Mouse (Mus musculus): Measurements from ENCODE around the gene D130043K22Rik. TPM values are rescaled to one million over a fixed set of nuclear protein-coding genes. Genes with fewer than 3 reads are reported as not detected.

D130043K22Rik gene
- polyA plus RNA-seq, 1 experiment from 2014 or later, result 0.64 TPM

GRCm38 (mm10) chr13:24866430-24867402 is 21.8 kb downstream of the D130043K22Rik start:
- Histone ChIP-seq H3K27ac (ENCODE audit: low read length) (no peak overlapping the region), H3K4me2 (replicated peaks; ENCODE audit: low read depth, low read length) (no peak overlapping the region), H3K27me3 (ENCODE audit: control insufficient read depth, insufficient read depth, low read length) (no peaks in the 10 kb centered on the region), H3K4me1 (ENCODE audit: control insufficient read depth, insufficient read depth, low read length) (no peaks in the 10 kb centered on the region), H3K4me3 (ENCODE audit: low read depth, low read length) (no peak overlapping the region), H3K36me3 (ENCODE audit: control insufficient read depth, insufficient read depth, low read length) (no peaks in the 10 kb centered on the region), H3K9me3 (ENCODE audit: control insufficient read depth, low read depth, low read length) (no peaks in the 10 kb centered on the region), H3K9ac (replicated peaks; ENCODE audit: low read depth, low read length) (no peak overlapping the region)
- WGBS, result 39% methylated on average over 9 of the region's 9 CpGs
- no peak for ATAC-seq (ENCODE audit: insufficient number of reproducible peaks, insufficient read depth, low FRiP score, low read depth)

- 81% methylated on average over 10 of the region's 10 CpGs for WGBS
- Histone ChIP-seq H3K9me3 (ENCODE audit: control insufficient read depth, low read depth, low read length) (no peaks in the 10 kb centered on the region), H3K27ac (ENCODE audit: low read length) (no peak overlapping the region), H3K4me1 (ENCODE audit: control insufficient read depth, insufficient read depth, low read length) (no peaks in the 10 kb centered on the region), H3K27me3 (ENCODE audit: control insufficient read depth, insufficient read depth, low read length) (no peaks in the 10 kb centered on the region), H3K4me2 (replicated peaks; ENCODE audit: low read depth, low read length) (no peak overlapping the region), H3K36me3 (ENCODE audit: control insufficient read depth, insufficient read depth, low read length) (no peaks in the 10 kb centered on the region), H3K4me3 (ENCODE audit: low read depth, low read length) (no peak overlapping the region), H3K9ac (replicated peaks; ENCODE audit: low read depth, low read length) (no peak overlapping the region)
- ATAC-seq (ENCODE audit: insufficient number of reproducible peaks, insufficient read depth, low FRiP score, low read depth), result no peak
Measured at GRCm38 (mm10) chr13:24867789-24868188, 22.9 kb downstream of the D130043K22Rik start.

- H3K9me3 ChIP-seq (ENCODE audit: control insufficient read depth, low read depth, low read length), result no peaks in the 10 kb centered on the region
- no peaks in the 10 kb centered on the region for H3K36me3 ChIP-seq (ENCODE audit: control insufficient read depth, insufficient read depth, low read length)
- no peaks in the 10 kb centered on the region for H3K27me3 ChIP-seq (ENCODE audit: control insufficient read depth, insufficient read depth, low read length)
- no peak for ATAC-seq (ENCODE audit: insufficient number of reproducible peaks, insufficient read depth, low FRiP score, low read depth)
- no peak overlapping the region for H3K4me2 ChIP-seq (replicated peaks; ENCODE audit: low read depth, low read length)
- no peak overlapping the region for H3K9ac ChIP-seq (replicated peaks; ENCODE audit: low read depth, low read length)
- WGBS, result 89% methylated on average over 7 of the region's 7 CpGs
- H3K4me1 ChIP-seq (ENCODE audit: control insufficient read depth, insufficient read depth, low read length), result no peaks in the 10 kb centered on the region
- H3K4me3 ChIP-seq (ENCODE audit: low read depth, low read length), result no peak overlapping the region
- no peak overlapping the region for H3K27ac ChIP-seq (ENCODE audit: low read length)
Measured at GRCm38 (mm10) chr13:24868233-24868632, 23.3 kb downstream of the D130043K22Rik start.

GRCm38 (mm10) chr13:24879359-24880040 is 34.6 kb downstream of the D130043K22Rik start:
- no peak overlapping the region for H3K9ac ChIP-seq (replicated peaks; ENCODE audit: low read depth, low read length)
- H3K36me3 ChIP-seq (ENCODE audit: control insufficient read depth, insufficient read depth, low read length), result no peaks in the 10 kb centered on the region
- no peak overlapping the region for H3K4me2 ChIP-seq (replicated peaks; ENCODE audit: low read depth, low read length)
- no peaks in the 10 kb centered on the region for H3K27me3 ChIP-seq (ENCODE audit: control insufficient read depth, insufficient read depth, low read length)
- no peak overlapping the region for H3K27ac ChIP-seq (ENCODE audit: low read length)
- no peaks in the 10 kb centered on the region for H3K4me1 ChIP-seq (ENCODE audit: control insufficient read depth, insufficient read depth, low read length)
- no peaks in the 10 kb centered on the region for H3K9me3 ChIP-seq (ENCODE audit: control insufficient read depth, low read depth, low read length)
- WGBS, result 80% methylated on average over 15 of the region's 15 CpGs
- no peak overlapping the region for H3K4me3 ChIP-seq (ENCODE audit: low read depth, low read length)
- no peak for ATAC-seq (ENCODE audit: insufficient number of reproducible peaks, insufficient read depth, low FRiP score, low read depth)

- Histone ChIP-seq H3K9ac (replicated peaks; ENCODE audit: low read depth, low read length) (no peak overlapping the region), H3K4me3 (ENCODE audit: low read depth, low read length) (no peak overlapping the region), H3K36me3 (ENCODE audit: control insufficient read depth, insufficient read depth, low read length) (no peaks in the 10 kb centered on the region), H3K4me2 (replicated peaks; ENCODE audit: low read depth, low read length) (no peak overlapping the region), H3K27me3 (ENCODE audit: control insufficient read depth, insufficient read depth, low read length) (no peaks in the 10 kb centered on the region), H3K4me1 (ENCODE audit: control insufficient read depth, insufficient read depth, low read length) (no peaks in the 10 kb centered on the region), H3K27ac (ENCODE audit: low read length) (no peak overlapping the region), H3K9me3 (ENCODE audit: control insufficient read depth, low read depth, low read length) (no peaks in the 10 kb centered on the region)
- no peak for ATAC-seq (ENCODE audit: insufficient number of reproducible peaks, insufficient read depth, low FRiP score, low read depth)
- 66% methylated on average over 6 of the region's 6 CpGs for WGBS
Measured at GRCm38 (mm10) chr13:24880208-24880607, 35.3 kb downstream of the D130043K22Rik start.

- H3K36me3 ChIP-seq (ENCODE audit: control insufficient read depth, insufficient read depth, low read length), result no peaks in the 10 kb centered on the region
- H3K27ac ChIP-seq (ENCODE audit: low read length), result no peak overlapping the region
- no peaks in the 10 kb centered on the region for H3K27me3 ChIP-seq (ENCODE audit: control insufficient read depth, insufficient read depth, low read length)
- H3K4me3 ChIP-seq (ENCODE audit: low read depth, low read length), result no peak overlapping the region
- no peak overlapping the region for H3K9ac ChIP-seq (replicated peaks; ENCODE audit: low read depth, low read length)
- no peak for ATAC-seq (ENCODE audit: insufficient number of reproducible peaks, insufficient read depth, low FRiP score, low read depth)
- WGBS, result 97% methylated on average over 5 of the region's 5 CpGs
- no peaks in the 10 kb centered on the region for H3K4me1 ChIP-seq (ENCODE audit: control insufficient read depth, insufficient read depth, low read length)
- no peaks in the 10 kb centered on the region for H3K9me3 ChIP-seq (ENCODE audit: control insufficient read depth, low read depth, low read length)
- no peak overlapping the region for H3K4me2 ChIP-seq (replicated peaks; ENCODE audit: low read depth, low read length)
Measured at GRCm38 (mm10) chr13:24880704-24881103, 35.8 kb downstream of the D130043K22Rik start.

GRCm38 (mm10) chr13:24882411-24882810 is 37.5 kb downstream of the D130043K22Rik start:
- H3K9ac ChIP-seq (replicated peaks; ENCODE audit: low read depth, low read length), result no peak overlapping the region
- H3K4me3 ChIP-seq (ENCODE audit: low read depth, low read length), result no peak overlapping the region
- WGBS, result 91% methylated on average over 6 of the region's 6 CpGs

GRCm38 (mm10) chr13:24889554-24889953 is 44.6 kb downstream of the D130043K22Rik start:
- Histone ChIP-seq H3K4me1 (ENCODE audit: control insufficient read depth, insufficient read depth, low read length) (no peaks in the 10 kb centered on the region), H3K36me3 (ENCODE audit: control insufficient read depth, insufficient read depth, low read length) (no peaks in the 10 kb centered on the region), H3K27me3 (ENCODE audit: control insufficient read depth, insufficient read depth, low read length) (no peaks in the 10 kb centered on the region), H3K27ac (ENCODE audit: low read length) (no peak overlapping the region), H3K9me3 (ENCODE audit: control insufficient read depth, low read depth, low read length) (no peaks in the 10 kb centered on the region), H3K9ac (replicated peaks; ENCODE audit: low read depth, low read length) (no peak overlapping the region), H3K4me2 (replicated peaks; ENCODE audit: low read depth, low read length) (no peak overlapping the region), H3K4me3 (ENCODE audit: low read depth, low read length) (no peak overlapping the region)
- ATAC-seq (ENCODE audit: insufficient number of reproducible peaks, insufficient read depth, low FRiP score, low read depth), result no peak
- 31% methylated on average over 1 of the region's 1 CpGs for WGBS

More at GRCm38 (mm10) chr13:24882411-24882810, 37.5 kb downstream of the D130043K22Rik start:
- no peak for ATAC-seq (ENCODE audit: insufficient number of reproducible peaks, insufficient read depth, low FRiP score, low read depth)
- H3K36me3 ChIP-seq (ENCODE audit: control insufficient read depth, insufficient read depth, low read length), result no peaks in the 10 kb centered on the region
- no peak overlapping the region for H3K4me2 ChIP-seq (replicated peaks; ENCODE audit: low read depth, low read length)
- H3K4me1 ChIP-seq (ENCODE audit: control insufficient read depth, insufficient read depth, low read length), result no peaks in the 10 kb centered on the region
- no peaks in the 10 kb centered on the region for H3K27me3 ChIP-seq (ENCODE audit: control insufficient read depth, insufficient read depth, low read length)
- H3K27ac ChIP-seq (ENCODE audit: low read length), result no peak overlapping the region
- no peaks in the 10 kb centered on the region for H3K9me3 ChIP-seq (ENCODE audit: control insufficient read depth, low read depth, low read length)

Measured in stomach, embryonic 14.5 days (tissue).